Mouse (Mus musculus) regulatory T cell (primary cell): ENCODE measurements at regions not wholly inside any gene's neighbourhood (a gene's known extent, or its start where the extent isn't known, plus 50 kb on each side); places are given as distances from the start of the nearest gene placed in this dataset.

Experiments
- in situ Hi-C: fragments of 300-600 bp; cut with MboI, MseI; formaldehyde crosslinking; loops from one replicate; pipeline ENCODE4 v1.15.1; 2025; ENCODE audit warnings: high pct_unique_total_duplicates

DNA sequence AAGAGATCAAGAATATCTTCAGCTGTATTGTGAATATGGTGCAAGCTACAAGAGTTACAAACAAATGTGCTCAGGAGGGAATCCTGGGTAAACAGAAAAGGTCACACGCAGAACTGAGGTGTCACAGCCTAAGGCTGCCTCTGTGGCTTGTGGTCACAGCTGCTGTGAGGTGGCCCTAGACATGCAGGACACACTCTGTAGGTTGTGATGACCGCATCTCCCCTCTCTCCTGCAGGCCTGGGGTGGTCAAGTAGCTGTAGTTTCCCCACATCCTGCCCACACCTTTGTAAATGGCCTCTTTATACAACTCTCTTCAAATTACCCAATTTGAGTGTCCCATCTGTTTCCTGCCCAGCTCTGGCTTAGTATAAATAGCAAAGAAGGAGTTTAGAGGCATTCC is 75.6 kb upstream of the Ppm1b start:
- in situ Hi-C loops = no loop called here

DNA sequence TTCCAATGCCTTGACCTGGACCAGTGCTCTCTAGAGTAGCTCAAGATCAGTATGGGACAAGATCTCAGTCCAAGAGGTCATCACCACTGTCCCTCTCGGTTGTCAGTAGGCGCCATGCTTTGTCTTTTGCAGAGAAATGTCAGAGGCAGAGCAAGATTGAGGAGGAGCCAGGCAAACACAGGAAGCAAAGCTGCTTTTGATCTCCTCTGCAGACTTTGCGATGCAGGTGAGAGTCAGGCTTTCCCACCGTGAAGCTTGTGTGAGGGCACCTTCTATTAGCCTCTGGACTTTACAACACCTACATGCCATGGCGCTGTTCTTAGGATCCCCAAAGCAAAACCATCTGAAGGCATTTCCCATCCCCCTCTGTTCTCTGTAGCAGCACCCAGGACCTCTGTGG is 68.0 kb upstream of the Ppm1b start:
- in situ Hi-C loops = no loop called here

DNA sequence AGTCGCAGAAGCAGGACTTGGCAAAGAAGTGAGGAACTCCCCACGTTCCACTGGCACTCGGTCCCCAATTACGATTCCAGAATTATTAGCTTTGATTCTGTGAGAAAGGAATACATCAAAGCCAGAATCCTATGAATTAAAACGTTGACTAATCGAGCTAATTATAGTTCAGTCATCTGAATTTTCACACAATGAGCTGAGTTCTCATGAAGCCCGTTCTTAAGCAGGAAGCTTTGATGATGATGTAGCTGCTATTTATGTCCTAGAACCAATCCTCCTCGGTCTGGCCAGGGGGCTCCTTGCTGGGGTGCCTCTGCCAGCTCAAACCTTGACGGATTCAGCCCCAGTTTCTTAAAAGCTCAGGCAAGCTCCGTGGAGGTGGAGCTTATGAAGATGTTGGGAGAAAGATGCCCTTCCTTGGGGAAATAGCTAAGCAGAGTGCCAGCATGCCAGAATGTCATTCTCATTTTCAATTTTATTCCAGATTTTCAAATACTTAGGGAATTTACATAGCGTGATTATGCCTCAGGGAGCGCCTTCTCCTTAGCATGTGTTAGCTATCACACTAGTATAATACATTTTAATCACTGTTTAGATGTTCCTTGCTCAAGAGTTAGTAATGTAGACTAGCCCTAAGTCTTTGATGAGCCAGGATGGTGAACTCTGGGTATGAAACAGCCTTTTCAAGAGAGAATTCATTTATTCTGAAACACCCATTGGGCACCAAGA is 65.5 kb upstream of the Ppm1b start:
- in situ Hi-C loops = no loop called here

DNA sequence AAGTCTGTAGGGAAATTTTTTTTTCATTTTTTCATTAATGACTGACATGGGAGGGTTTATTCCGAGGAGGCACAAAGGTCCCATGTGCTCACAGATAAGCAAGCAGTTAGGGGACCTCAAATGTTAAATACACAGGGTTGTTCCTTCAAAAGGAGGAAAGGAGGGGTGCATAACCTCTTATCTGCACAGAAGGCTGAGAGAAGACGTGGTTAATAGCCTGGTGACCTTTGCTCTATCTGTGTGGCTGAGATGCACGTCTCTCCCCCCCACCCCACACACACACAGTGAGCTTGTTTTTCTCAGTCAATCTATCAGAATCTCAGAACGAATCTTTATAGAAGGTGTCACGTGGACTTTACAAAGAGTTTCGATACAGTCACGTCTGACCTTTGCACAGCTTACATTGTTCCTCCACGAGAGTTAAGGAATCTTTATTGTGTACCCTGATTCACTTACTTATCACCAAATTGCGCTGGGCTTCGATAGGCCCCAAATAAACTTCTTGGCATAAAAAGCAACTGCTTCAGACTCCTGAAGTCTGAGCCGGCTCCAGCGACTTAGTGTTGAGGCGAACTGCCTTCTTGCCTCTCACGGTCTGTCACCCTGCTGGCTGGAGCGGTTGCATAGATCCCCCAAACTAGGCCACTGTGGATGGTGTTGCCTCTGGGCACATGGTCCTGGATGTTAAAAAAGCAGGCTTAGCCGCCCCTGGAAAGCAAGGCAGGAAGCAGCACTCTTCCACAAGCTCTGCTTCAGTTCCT is 63.1 kb upstream of the Ppm1b start:
- in situ Hi-C loops = no loop called here

DNA sequence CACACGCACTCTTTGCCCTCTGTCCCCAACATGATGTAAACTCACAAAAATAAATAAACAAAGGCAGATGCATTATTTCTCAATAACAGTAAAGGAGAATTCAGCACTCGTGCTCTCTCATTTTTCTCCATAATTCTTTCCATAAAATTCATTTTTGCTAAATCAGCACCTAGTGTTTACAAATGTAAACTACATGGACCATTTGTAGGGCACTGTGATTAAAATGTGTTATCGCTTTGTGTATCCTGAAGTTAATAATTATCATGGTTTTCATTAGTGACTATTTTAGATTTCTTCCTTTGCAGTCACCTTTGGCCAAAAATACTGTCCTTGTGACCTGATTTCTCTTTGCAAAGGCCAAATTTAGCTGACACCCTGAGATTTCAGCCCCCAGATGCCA is 61.0 kb upstream of the Ppm1b start:
- in situ Hi-C loops = no loop called here

DNA sequence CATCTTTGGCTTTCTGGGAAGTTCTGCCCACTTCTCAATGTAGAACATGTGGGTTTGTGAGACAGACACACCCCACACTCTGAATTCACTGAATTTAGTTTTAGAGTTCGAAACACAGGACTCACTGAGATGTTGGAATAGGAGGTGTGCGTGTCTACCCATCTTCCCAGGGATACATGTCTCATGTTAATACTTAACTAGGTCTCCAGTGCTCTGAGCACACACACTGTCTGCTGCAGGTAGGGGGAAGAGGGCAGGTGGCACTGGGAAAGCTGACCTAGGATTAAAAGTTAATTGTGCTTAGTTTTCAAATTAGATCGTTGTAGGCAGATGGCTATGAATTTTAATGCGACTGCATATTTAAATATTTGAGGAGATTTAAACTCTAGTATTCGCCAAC is 60.0 kb upstream of the Ppm1b start:
- in situ Hi-C loops = no loop called here

DNA sequence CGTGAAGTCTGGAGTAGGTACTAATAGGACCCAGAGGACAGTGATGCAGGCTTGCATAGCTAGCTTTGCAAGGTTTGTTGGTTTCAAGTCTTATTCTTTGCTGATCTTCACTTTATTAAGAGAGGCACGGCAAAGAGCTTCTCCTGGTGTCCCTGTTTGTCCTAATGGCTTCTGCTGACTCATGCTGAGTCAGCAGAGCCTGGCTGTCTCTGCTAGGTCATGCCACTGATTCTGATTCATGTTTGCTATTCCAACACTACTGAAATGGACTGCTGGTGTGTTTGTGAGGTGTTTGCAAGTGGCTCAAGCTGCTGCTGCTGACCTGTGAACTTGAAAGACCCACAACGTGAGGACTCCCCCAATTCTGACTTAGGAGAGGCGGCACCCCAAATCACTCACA is 58.1 kb upstream of the Ppm1b start:
- in situ Hi-C loops = no loop called here

DNA sequence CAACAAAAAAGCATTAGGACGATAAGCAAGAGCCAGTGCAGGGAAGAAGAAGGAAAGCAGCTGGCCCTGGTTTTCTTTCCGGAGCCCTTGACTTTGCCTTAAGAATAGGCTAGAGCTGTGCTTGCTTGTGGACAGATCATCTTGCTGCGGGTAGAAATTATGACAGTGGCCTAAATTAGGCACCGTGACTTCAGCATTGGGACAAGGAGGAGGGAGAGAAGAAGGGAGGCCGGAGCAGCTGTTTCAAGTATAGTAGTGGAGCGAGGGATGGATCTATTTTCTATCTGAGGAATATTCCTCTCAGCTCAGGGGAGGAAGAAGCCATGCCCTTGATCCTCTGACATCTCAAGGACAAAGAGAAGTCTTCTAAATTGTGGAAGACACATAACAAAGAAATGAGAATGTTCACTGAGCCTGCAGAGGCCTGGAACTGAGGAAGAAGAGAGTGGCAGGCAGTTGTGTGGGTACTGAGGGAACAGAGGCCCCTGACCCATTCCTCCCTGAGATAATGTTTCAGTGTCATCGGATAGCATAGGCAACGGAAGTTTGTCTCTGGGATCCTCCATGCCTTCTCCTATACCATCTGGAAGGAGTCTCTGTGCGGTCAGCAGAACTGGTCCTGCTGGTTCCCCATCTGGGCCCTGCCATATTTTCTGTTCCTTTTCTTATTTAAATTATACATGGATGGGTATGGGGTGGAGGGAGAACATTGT is 52.8 kb upstream of the Ppm1b start:
- in situ Hi-C loops = no loop called here
